Mouse (Mus musculus) forebrain, embryonic 13.5 days (tissue): ENCODE measurements at regions not wholly inside any gene's neighbourhood (a gene's known extent, or its start where the extent isn't known, plus 50 kb on each side); places are given as distances from the start of the nearest gene placed in this dataset.

ENCODE experiments used
- ATAC-seq: fragments of 200-750 bp; cut with Nextera tagmentation; 2 replicates; pipeline ENCODE4 v1.8.0; 2017
- H3K27ac ChIP-seq: fragments of 300-500 bp; sonication (generic); 2 replicates; pipeline ENCODE4 v1.5.1; 2015; ENCODE audit warnings: inconsistent platforms, mild to moderate bottlenecking, moderate library complexity
- H3K27me3 ChIP-seq: fragments of 300-500 bp; sonication (generic); 2 replicates; pipeline ENCODE4 v1.6.1; 2015; ENCODE audit warnings: mild to moderate bottlenecking, inconsistent platforms
- H3K36me3 ChIP-seq: fragments of 300-500 bp; sonication (generic); 2 replicates; pipeline ENCODE4 v1.6.1; 2015; ENCODE audit warnings: mild to moderate bottlenecking, inconsistent platforms; ENCODE audit not compliant: poor library complexity, severe bottlenecking
- H3K4me1 ChIP-seq: fragments of 300-500 bp; sonication (generic); 2 replicates; pipeline ENCODE4 v1.6.1; 2015; ENCODE audit warnings: inconsistent platforms
- H3K4me2 ChIP-seq: fragments of 300-500 bp; sonication (generic); 2 replicates; pipeline ENCODE4 v1.6.1; 2015; ENCODE audit warnings: inconsistent platforms, mild to moderate bottlenecking, moderate library complexity
- H3K4me3 ChIP-seq: fragments of 300-500 bp; sonication (generic); 2 replicates; pipeline ENCODE4 v1.5.1; 2015; ENCODE audit warnings: mild to moderate bottlenecking, inconsistent platforms
- H3K9ac ChIP-seq: fragments of 300-500 bp; sonication (generic); 2 replicates; pipeline ENCODE4 v1.6.1; 2015; ENCODE audit warnings: mild to moderate bottlenecking, inconsistent platforms
- H3K9me3 ChIP-seq: fragments of 300-500 bp; sonication (generic); replicated peaks from 2 replicates; pipeline ENCODE4 v1.6.1; 2016; ENCODE audit warnings: inconsistent platforms
- WGBS: fragments of 180-500 bp; shearing (Covaris S2); methylation state at CpG from one replicate; pipeline ENCODE4 v1.1.7; 2015; 5-methylcytosine and 5-hydroxymethylcytosine counted together

GRCm38 (mm10) chr11:26826194-26826593, 232.4 kb upstream of the Vrk2 start:
- H3K27me3 ChIP-seq = no peaks in the 10 kb centered on the region
- H3K4me1 ChIP-seq = no peaks in the 10 kb centered on the region
- H3K27ac ChIP-seq = no peak overlapping the region
- no peaks in the 10 kb centered on the region for H3K9me3 ChIP-seq
- no peak for ATAC-seq
- H3K4me2 ChIP-seq = no peak overlapping the region
- H3K4me3 ChIP-seq = no peak overlapping the region
- no peaks in the 10 kb centered on the region for H3K36me3 ChIP-seq
- no peak overlapping the region for H3K9ac ChIP-seq
- WGBS = 95% methylated on average over 3 of the region's 3 CpGs

DNA sequence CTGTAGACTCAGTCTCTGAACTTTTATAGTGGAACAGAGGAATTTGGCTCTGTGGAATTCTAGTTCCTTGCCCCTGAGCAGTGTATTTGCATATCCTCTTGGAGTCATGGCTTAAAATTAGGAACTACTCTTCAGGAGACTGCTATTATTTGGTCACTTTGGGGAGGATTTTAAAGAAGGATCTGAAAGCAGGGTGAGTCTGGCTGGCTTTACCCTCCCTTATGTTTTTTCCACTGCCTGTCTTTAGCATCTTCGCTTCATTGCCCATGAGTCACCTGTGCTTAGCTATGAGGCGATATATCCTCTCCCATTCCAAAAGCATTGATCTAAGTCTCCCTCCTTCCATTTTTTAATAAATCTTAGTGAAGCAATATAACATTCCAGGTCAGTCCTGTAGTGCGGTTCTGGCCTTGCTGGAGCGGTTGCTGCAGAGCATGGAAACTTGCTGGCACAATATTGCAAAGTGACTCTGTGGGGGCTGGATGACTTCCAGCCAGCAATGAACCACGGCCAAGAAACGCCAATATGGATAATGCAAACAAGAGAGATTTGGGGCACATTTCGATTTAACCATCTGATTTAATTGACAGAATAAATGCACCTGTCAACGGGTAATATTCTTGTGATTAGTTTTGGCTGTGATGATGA, 230.4 kb upstream of the Vrk2 start:
- Histone ChIP-seq H3K9ac (no peak overlapping the region), H3K4me2 (no peak overlapping the region), H3K36me3 (no peaks in the 10 kb centered on the region), H3K4me3 (no peak overlapping the region), H3K27me3 (no peaks in the 10 kb centered on the region), H3K4me1 (no peaks in the 10 kb centered on the region), H3K27ac (no peak overlapping the region), H3K9me3 (no peaks in the 10 kb centered on the region)
- WGBS = 74% methylated on average over 8 of the region's 8 CpGs
- ATAC-seq = no peak

- H3K4me1 ChIP-seq = no peaks in the 10 kb centered on the region
- H3K9ac ChIP-seq = no peak overlapping the region
- WGBS = 77% methylated on average over 1 of the region's 1 CpGs
- H3K36me3 ChIP-seq = no peaks in the 10 kb centered on the region
- H3K4me3 ChIP-seq = no peak overlapping the region
- no peak overlapping the region for H3K4me2 ChIP-seq
- no peaks in the 10 kb centered on the region for H3K9me3 ChIP-seq
- H3K27ac ChIP-seq = no peak overlapping the region
- no peaks in the 10 kb centered on the region for H3K27me3 ChIP-seq
- no peak for ATAC-seq
Observed at GRCm38 (mm10) chr11:26821091-26821490, 227.3 kb upstream of the Vrk2 start.

DNA sequence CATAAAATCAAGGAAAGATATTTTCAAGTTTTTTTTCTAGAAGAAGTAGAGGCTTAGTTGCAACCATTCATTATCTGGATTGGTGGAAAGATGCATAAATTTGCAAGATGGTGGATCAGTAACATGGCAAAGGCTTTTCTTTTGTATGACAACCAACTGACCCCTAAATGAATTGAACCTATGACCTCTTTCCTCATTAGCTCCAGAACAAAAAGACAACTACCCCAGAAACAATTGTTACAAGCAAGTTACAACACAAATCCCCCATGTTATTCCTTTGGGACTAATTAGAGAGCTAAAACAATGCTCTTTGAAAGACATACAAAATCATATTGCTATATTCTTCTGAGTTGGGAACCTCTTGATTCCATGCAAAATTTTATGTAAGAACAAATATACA, 223.5 kb upstream of the Vrk2 start:
- Histone ChIP-seq H3K27me3 (no peaks in the 10 kb centered on the region), H3K9ac (no peak overlapping the region), H3K27ac (no peak overlapping the region), H3K4me2 (no peak overlapping the region), H3K4me3 (no peak overlapping the region), H3K36me3 (no peaks in the 10 kb centered on the region), H3K4me1 (no peaks in the 10 kb centered on the region), H3K9me3 (no peaks in the 10 kb centered on the region)
- ATAC-seq = no peak

DNA sequence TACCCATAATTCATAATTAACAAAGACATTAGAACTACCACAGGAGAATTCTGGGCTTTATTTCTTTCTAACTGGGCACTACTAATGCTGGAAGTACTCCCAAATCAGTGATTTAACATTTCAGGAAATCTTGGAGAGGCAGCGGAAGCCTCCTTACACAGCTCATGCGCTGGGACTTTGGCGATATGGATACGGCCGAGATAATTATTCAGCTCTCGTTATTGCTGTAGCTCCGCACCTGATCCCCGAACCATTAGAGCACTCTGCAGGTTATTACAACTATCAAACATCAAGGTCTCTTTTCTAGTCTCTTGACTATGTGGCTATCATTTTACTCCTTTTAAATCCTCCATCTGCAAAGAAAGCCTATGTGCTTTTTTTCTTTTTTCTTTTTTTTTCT, 221.3 kb upstream of the Vrk2 start:
- Histone ChIP-seq H3K27ac (peak overlapping the region; percentile 31), H3K27me3 (no peaks in the 10 kb centered on the region), H3K4me2 (peak overlapping the region; percentile 16; the same call in 1 of the 2 replicates), H3K4me3 (no peak overlapping the region), H3K4me1 (no peaks in the 10 kb centered on the region), H3K36me3 (no peaks in the 10 kb centered on the region), H3K9ac (no peak overlapping the region), H3K9me3 (no peaks in the 10 kb centered on the region)
- WGBS = 52% methylated on average over 8 of the region's 8 CpGs
- peak; percentile 48; the same call in 1 of the 2 replicates for ATAC-seq

- no peaks in the 10 kb centered on the region for H3K4me1 ChIP-seq
- no peaks in the 10 kb centered on the region for H3K27me3 ChIP-seq
- WGBS = 82% methylated on average over 3 of the region's 3 CpGs
- no peak overlapping the region for H3K4me3 ChIP-seq
- H3K36me3 ChIP-seq = no peaks in the 10 kb centered on the region
- no peak overlapping the region for H3K4me2 ChIP-seq
- no peak overlapping the region for H3K27ac ChIP-seq
- H3K9ac ChIP-seq = no peak overlapping the region
- H3K9me3 ChIP-seq = no peaks in the 10 kb centered on the region
- no peak for ATAC-seq
Observed at GRCm38 (mm10) chr11:26814601-26815000, 220.8 kb upstream of the Vrk2 start.

DNA sequence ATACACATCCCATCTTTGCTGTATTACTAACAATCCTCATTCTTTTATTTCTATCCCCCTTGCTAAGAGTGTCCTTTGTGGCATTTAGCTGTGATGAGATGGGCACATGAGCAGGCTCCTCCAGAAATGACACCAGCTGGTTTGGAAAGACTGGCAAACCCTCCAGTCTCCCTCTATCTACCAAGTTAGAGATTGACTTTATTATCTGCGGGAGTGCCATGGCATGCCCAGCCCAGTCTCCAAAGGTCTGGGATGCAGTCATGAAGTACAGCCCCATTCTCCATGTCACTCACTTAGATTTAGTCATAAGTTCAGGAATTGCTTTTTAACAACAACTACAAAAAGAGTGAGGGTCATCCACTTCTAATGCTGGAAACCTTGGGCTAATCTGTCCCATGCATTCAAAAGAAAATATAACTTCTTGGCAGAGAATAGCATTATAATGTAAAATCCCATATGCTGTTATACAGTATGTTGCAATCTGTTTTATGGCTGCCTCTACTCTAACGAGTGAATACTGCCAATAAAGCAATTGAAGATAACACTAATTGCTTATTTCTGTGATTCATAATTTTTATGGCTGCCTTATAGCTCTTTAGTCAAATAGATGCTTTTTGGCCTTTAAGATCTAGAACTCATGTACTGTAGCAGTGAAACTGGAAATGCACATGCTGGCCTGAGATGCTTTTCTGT, 208.6 kb upstream of the Vrk2 start:
- no peaks in the 10 kb centered on the region for H3K36me3 ChIP-seq
- no peak overlapping the region for H3K4me2 ChIP-seq
- no peak overlapping the region for H3K9ac ChIP-seq
- H3K9me3 ChIP-seq = no peaks in the 10 kb centered on the region
- WGBS = 81% methylated on average over 2 of the region's 2 CpGs
- no peak overlapping the region for H3K27ac ChIP-seq
- H3K27me3 ChIP-seq = no peaks in the 10 kb centered on the region
- no peak overlapping the region for H3K4me3 ChIP-seq
- no peak; the same call in 1 of the 2 replicates for ATAC-seq
- H3K4me1 ChIP-seq = peaks cover 18% of the 10 kb centered on the region

GRCm38 (mm10) chr11:26800296-26800695, 206.5 kb upstream of the Vrk2 start:
- Histone ChIP-seq H3K36me3 (no peaks in the 10 kb centered on the region), H3K4me2 (no peak overlapping the region), H3K9ac (no peak overlapping the region), H3K4me1 (peaks cover 7% of the 10 kb centered on the region; the same call in 1 of the 2 replicates), H3K9me3 (no peaks in the 10 kb centered on the region), H3K27me3 (no peaks in the 10 kb centered on the region), H3K27ac (no peak overlapping the region), H3K4me3 (no peak overlapping the region)
- 5% methylated on average over 2 of the region's 2 CpGs for WGBS
- no peak for ATAC-seq

- H3K9me3 ChIP-seq = no peaks in the 10 kb centered on the region
- no peak overlapping the region for H3K4me3 ChIP-seq
- WGBS = 81% methylated on average over 3 of the region's 3 CpGs
- no peak overlapping the region for H3K27ac ChIP-seq
- no peaks in the 10 kb centered on the region for H3K36me3 ChIP-seq
- no peak for ATAC-seq
- H3K4me2 ChIP-seq = no peak overlapping the region
- no peak overlapping the region for H3K9ac ChIP-seq
- H3K27me3 ChIP-seq = no peaks in the 10 kb centered on the region
- H3K4me1 ChIP-seq = no peaks in the 10 kb centered on the region
Observed at GRCm38 (mm10) chr11:26794629-26794966, 200.8 kb upstream of the Vrk2 start.

- H3K27me3 ChIP-seq = no peaks in the 10 kb centered on the region
- peak overlapping the region; percentile 51; the same call in 1 of the 2 replicates for H3K27ac ChIP-seq
- H3K9me3 ChIP-seq = no peaks in the 10 kb centered on the region
- H3K9ac ChIP-seq = no peak overlapping the region
- 73% methylated on average over 3 of the region's 3 CpGs for WGBS
- ATAC-seq = 0 out of 2 replicates have a peak, but pooled peaks have one; percentile 63
- H3K4me2 ChIP-seq = no peak overlapping the region
- no peak overlapping the region for H3K4me3 ChIP-seq
- no peaks in the 10 kb centered on the region for H3K36me3 ChIP-seq
- H3K4me1 ChIP-seq = no peaks in the 10 kb centered on the region
Observed at GRCm38 (mm10) chr11:26793928-26794628, 200.3 kb upstream of the Vrk2 start.

GRCm38 (mm10) chr11:26789281-26789680, 195.5 kb upstream of the Vrk2 start:
- Histone ChIP-seq H3K27ac (no peak overlapping the region), H3K9ac (no peak overlapping the region), H3K4me2 (no peak overlapping the region), H3K4me1 (no peaks in the 10 kb centered on the region), H3K36me3 (no peaks in the 10 kb centered on the region), H3K27me3 (no peaks in the 10 kb centered on the region), H3K4me3 (no peak overlapping the region), H3K9me3 (no peaks in the 10 kb centered on the region)
- no peak for ATAC-seq
- WGBS = 66% methylated on average over 2 of the region's 2 CpGs

DNA sequence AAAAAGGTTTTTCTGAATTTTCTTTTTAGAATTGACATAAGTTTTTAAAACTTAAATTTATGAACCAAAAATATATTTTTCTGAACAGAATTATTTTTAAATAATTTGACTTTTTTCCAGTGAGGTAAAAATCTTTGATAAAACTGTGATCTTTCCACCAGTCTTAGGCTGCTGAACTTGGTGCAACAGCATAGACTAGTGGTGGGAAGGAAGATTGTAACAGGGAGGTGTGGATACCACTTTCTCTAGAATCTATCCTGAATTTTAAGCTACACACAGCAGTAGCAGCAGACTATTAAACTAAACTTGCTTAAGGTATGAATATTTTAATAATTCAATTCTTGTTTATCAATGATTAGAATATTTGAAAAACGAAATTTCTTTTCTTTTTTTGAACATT, 191.4 kb upstream of the Vrk2 start:
- Histone ChIP-seq H3K27ac (no peak overlapping the region), H3K4me1 (no peaks in the 10 kb centered on the region), H3K4me3 (no peak overlapping the region), H3K9ac (no peak overlapping the region), H3K4me2 (no peak overlapping the region), H3K27me3 (no peaks in the 10 kb centered on the region), H3K9me3 (no peaks in the 10 kb centered on the region), H3K36me3 (no peaks in the 10 kb centered on the region)
- WGBS = 29% methylated on average over 1 of the region's 1 CpGs
- ATAC-seq = peak; percentile 88
